Mouse (Mus musculus): Measurements from ENCODE around the gene Smg9. TPM values are rescaled to one million over a fixed set of nuclear protein-coding genes. Genes with fewer than 3 reads are reported as not detected.

The Smg9 gene
- total and polyA plus RNA-seq, 3 experiments: 54.6 to 95.3 TPM; not detected in 1

DNA sequence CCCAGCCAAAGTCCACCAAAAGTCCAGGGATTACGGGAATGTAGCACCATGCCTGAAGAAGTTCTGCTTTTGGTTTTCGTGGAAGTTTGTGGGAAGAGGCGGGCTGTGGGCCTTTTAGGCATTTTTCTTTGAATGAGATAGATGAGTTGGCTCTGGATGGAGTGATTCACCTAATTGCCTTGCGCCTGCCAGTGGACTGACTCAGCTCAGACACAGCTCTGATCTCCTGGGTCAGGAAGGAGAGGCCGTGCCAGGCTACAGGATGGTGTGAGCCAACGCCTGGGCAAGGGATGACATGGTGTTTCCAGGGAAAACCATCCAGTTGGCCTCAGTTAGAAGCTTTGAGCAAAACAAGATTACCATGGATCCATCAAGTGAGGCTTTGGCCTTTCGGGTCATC, 70.9 kb downstream of the Smg9 start:
- Histone ChIP-seq H3K79me2 (ENCODE audit: control insufficient read depth, insufficient read depth, low read length, poor library complexity) (no peaks in the 10 kb centered on the region), H3K36me3 (ENCODE audit: control insufficient read depth in 1 of 2, insufficient read depth in 2 of 2, low read length in 2 of 2) (no peaks in the 10 kb centered on the region), H3K27ac (ENCODE audit: control insufficient read depth, low read depth, low read length) (no peak overlapping the region), H3K4me1 (ENCODE audit: control insufficient read depth in 1 of 2, insufficient read depth in 2 of 2, low read length in 2 of 2) (no peaks in the 10 kb centered on the region), H3K9me3 (replicated peaks; ENCODE audit: insufficient read depth, low read length) (no peaks in the 10 kb centered on the region), H3K4me3 (ENCODE audit: control insufficient read depth in 1 of 2, insufficient read depth in 1 of 2, low read depth in 2 of 2, low read length in 2 of 2) (no peak overlapping the region), H3K27me3 (ENCODE audit: control insufficient read depth in 1 of 2, insufficient read depth in 2 of 2, low read length in 2 of 2) (no peaks in the 10 kb centered on the region), H3K9ac (ENCODE audit: control insufficient read depth, low read depth, low read length, poor library complexity, severe bottlenecking) (no peak overlapping the region)
- TF ChIP-seq CHD1 (IDR thresholded peaks at IDR 0.05; ENCODE audit: low read depth, low read length): no peak
- TF ChIP-seq TCF12 (IDR thresholded peaks at IDR 0.05; ENCODE audit: low read depth, low read length): no peak
- TF ChIP-seq MYC (IDR thresholded peaks at IDR 0.05; ENCODE audit: low read depth, low read length): no peak
- TF ChIP-seq POLR2AphosphoS5 (IDR thresholded peaks at IDR 0.05; ENCODE audit: borderline replicate concordance, low read depth, low read length): no peak
- no peak for TF ChIP-seq BHLHE40 (IDR thresholded peaks at IDR 0.05; ENCODE audit: borderline replicate concordance, low read depth, low read length)
- TF ChIP-seq TAL1 (IDR thresholded peaks at IDR 0.05; ENCODE audit: low read length): no peak
- TF ChIP-seq CTCF (IDR thresholded peaks at IDR 0.05 in 2 of 3, conservative IDR thresholded peaks at IDR 0.05 in 1 of 3; ENCODE audit: control insufficient read depth in 1 of 3, insufficient read depth in 1 of 3, low read depth in 2 of 3, low read length in 3 of 3, poor library complexity in 1 of 3, severe bottlenecking in 1 of 3): no peak
- TF ChIP-seq SMC3 (IDR thresholded peaks at IDR 0.05; ENCODE audit: low read depth, low read length): no peak
- no peak for TF ChIP-seq MAFK (IDR thresholded peaks at IDR 0.05; ENCODE audit: borderline replicate concordance, low read depth, low read length)
- TF ChIP-seq HCFC1 (IDR thresholded peaks at IDR 0.05; ENCODE audit: low read depth, low read length): no peak
- TF ChIP-seq NELFE (IDR thresholded peaks at IDR 0.05; ENCODE audit: low read depth, low read length): no peak
- TF ChIP-seq SIN3A (IDR thresholded peaks at IDR 0.05; ENCODE audit: low read length): no peak
- no peak for TF ChIP-seq MXI1 (IDR thresholded peaks at IDR 0.05; ENCODE audit: low read depth, low read length)
- no peak for TF ChIP-seq GATA1 (IDR thresholded peaks at IDR 0.05; ENCODE audit: low read depth, low read length)
- no peak for TF ChIP-seq TBP (IDR thresholded peaks at IDR 0.05; ENCODE audit: low read depth, low read length)
- TF ChIP-seq ZC3H11A (IDR thresholded peaks at IDR 0.05; ENCODE audit: low read depth, low read length): no peak
- TF ChIP-seq MYB (IDR thresholded peaks at IDR 0.05; ENCODE audit: low read depth, low read length): no peak
- TF ChIP-seq E2F4 (IDR thresholded peaks at IDR 0.05; ENCODE audit: borderline replicate concordance, low read depth, low read length): no peak
- no peak for TF ChIP-seq RAD21 (IDR thresholded peaks at IDR 0.05; ENCODE audit: low read depth, low read length)
- TF ChIP-seq ZKSCAN1 (IDR thresholded peaks at IDR 0.05; ENCODE audit: low read depth, low read length): no peak
- no peak for DNase-seq (ENCODE audit: low read depth, low spot score)

Other genes starting within 250 kb of the Smg9 start
- gene Zfp114, start 224.6 kb upstream of the Smg9 start, total RNA-seq (2012; rRNA removed): not detected in 2 replicates
- gene Zfp114, start 224.6 kb upstream of the Smg9 start, polyA plus RNA-seq (2012; ENCODE audit: insufficient read depth in 1 of 2, insufficient read length in 2 of 2, low read depth in 1 of 2, low replicate concordance in 2 of 2, missing spikeins in 1 of 2): not detected
- not detected in 2 replicates for gene Zfp111, start 188.2 kb upstream of the Smg9 start, total RNA-seq (2012; rRNA removed)
- not detected for gene Zfp111, start 188.2 kb upstream of the Smg9 start, polyA plus RNA-seq (2012; ENCODE audit: insufficient read depth in 1 of 2, insufficient read length in 2 of 2, low read depth in 1 of 2, low replicate concordance in 2 of 2, missing spikeins in 1 of 2)
- gene Zfp109, start 162.1 kb upstream of the Smg9 start, total RNA-seq (2012; rRNA removed): not detected in 2 replicates
- gene Zfp109, start 162.1 kb upstream of the Smg9 start, polyA plus RNA-seq (2012; ENCODE audit: insufficient read depth in 1 of 2, insufficient read length in 2 of 2, low read depth in 1 of 2, low replicate concordance in 2 of 2, missing spikeins in 1 of 2): not detected
- not detected in 2 replicates for gene Zfp108, start 144.8 kb upstream of the Smg9 start, total RNA-seq (2012; rRNA removed)
- gene Zfp108, start 144.8 kb upstream of the Smg9 start, polyA plus RNA-seq (2012; ENCODE audit: insufficient read depth in 1 of 2, insufficient read length in 2 of 2, low read depth in 1 of 2, low replicate concordance in 2 of 2, missing spikeins in 1 of 2): not detected
- gene Zfp93, start 129.2 kb upstream of the Smg9 start, total RNA-seq (2012; rRNA removed): not detected in 2 replicates
- gene Zfp93, start 129.2 kb upstream of the Smg9 start, polyA plus RNA-seq (2012; ENCODE audit: insufficient read depth in 1 of 2, insufficient read length in 2 of 2, low read depth in 1 of 2, low replicate concordance in 2 of 2, missing spikeins in 1 of 2): not detected
- gene Zfp61, start 98.4 kb upstream of the Smg9 start, total RNA-seq (2012; rRNA removed): 9.2 and 9.9 TPM in 2 replicates
- gene Zfp61, start 98.4 kb upstream of the Smg9 start, polyA plus RNA-seq (2012; ENCODE audit: insufficient read depth in 1 of 2, insufficient read length in 2 of 2, low read depth in 1 of 2, low replicate concordance in 2 of 2, missing spikeins in 1 of 2): 10 to 100 TPM in 1 of 2 experiments, not detected in 1; 15.3 TPM
- 5.9 and 6.9 TPM in 2 replicates for gene Zfp94, start 83.0 kb upstream of the Smg9 start, total RNA-seq (2012; rRNA removed)
- 1 to 10 TPM in 1 of 2 experiments, not detected in 1; 5.9 TPM for gene Zfp94, start 83.0 kb upstream of the Smg9 start, polyA plus RNA-seq (2012; ENCODE audit: insufficient read depth in 1 of 2, insufficient read length in 2 of 2, low read depth in 1 of 2, low replicate concordance in 2 of 2, missing spikeins in 1 of 2)
- gene Tescl, start 65.7 kb upstream of the Smg9 start, total RNA-seq (2012; rRNA removed): not detected in 2 replicates
- gene Tescl, start 65.7 kb upstream of the Smg9 start, polyA plus RNA-seq (2012; ENCODE audit: insufficient read depth in 1 of 2, insufficient read length in 2 of 2, low read depth in 1 of 2, low replicate concordance in 2 of 2, missing spikeins in 1 of 2): not detected
- gene Lypd5, start 50.4 kb upstream of the Smg9 start, total RNA-seq (2012; rRNA removed): not detected in 2 replicates
- not detected for gene Lypd5, start 50.4 kb upstream of the Smg9 start, polyA plus RNA-seq (2012; ENCODE audit: insufficient read depth in 1 of 2, insufficient read length in 2 of 2, low read depth in 1 of 2, low replicate concordance in 2 of 2, missing spikeins in 1 of 2)
- gene Kcnn4, start 29.4 kb upstream of the Smg9 start, total RNA-seq (2012; rRNA removed): 175 and 256 TPM in 2 replicates
- 100 to 1,000 TPM in 1 of 2 experiments, not detected in 1; 188 TPM for gene Kcnn4, start 29.4 kb upstream of the Smg9 start, polyA plus RNA-seq (2012; ENCODE audit: insufficient read depth in 1 of 2, insufficient read length in 2 of 2, low read depth in 1 of 2, low replicate concordance in 2 of 2, missing spikeins in 1 of 2)
- not detected in 2 replicates for gene Irgc1, start 52.7 kb downstream of the Smg9 start, total RNA-seq (2012; rRNA removed)
- gene Irgc1, start 52.7 kb downstream of the Smg9 start, polyA plus RNA-seq (2012; ENCODE audit: insufficient read depth in 1 of 2, insufficient read length in 2 of 2, low read depth in 1 of 2, low replicate concordance in 2 of 2, missing spikeins in 1 of 2): not detected
- 8.0 and 9.7 TPM in 2 replicates for gene Plaur, start 62.9 kb downstream of the Smg9 start, total RNA-seq (2012; rRNA removed)
- gene Plaur, start 62.9 kb downstream of the Smg9 start, polyA plus RNA-seq (2012; ENCODE audit: insufficient read depth in 1 of 2, insufficient read length in 2 of 2, low read depth in 1 of 2, low replicate concordance in 2 of 2, missing spikeins in 1 of 2): 1 to 10 TPM in 1 of 2 experiments, not detected in 1; 8.6 TPM
- 0.12 and 0.16 TPM in 2 replicates for gene Cadm4, start 82.4 kb downstream of the Smg9 start, total RNA-seq (2012; rRNA removed)
- gene Cadm4, start 82.4 kb downstream of the Smg9 start, polyA plus RNA-seq (2012; ENCODE audit: insufficient read depth in 1 of 2, insufficient read length in 2 of 2, low read depth in 1 of 2, low replicate concordance in 2 of 2, missing spikeins in 1 of 2): under 1 TPM in 1 of 2 experiments, not detected in 1; 0.38 TPM
- gene Zfp428, start 107.4 kb downstream of the Smg9 start, total RNA-seq (2012; rRNA removed): 10.3 and 12.4 TPM in 2 replicates
- gene Zfp428, start 107.4 kb downstream of the Smg9 start, polyA plus RNA-seq (2012; ENCODE audit: insufficient read depth in 1 of 2, insufficient read length in 2 of 2, low read depth in 1 of 2, low replicate concordance in 2 of 2, missing spikeins in 1 of 2): 10 to 100 TPM in 1 of 2 experiments, not detected in 1; 16.4 TPM
- not detected in 2 replicates for gene AC161166.1, start 112.8 kb downstream of the Smg9 start, total RNA-seq (2012; rRNA removed)
- under 1 TPM in 1 of 2 experiments, not detected in 1; 0.13 TPM for gene AC161166.1, start 112.8 kb downstream of the Smg9 start, polyA plus RNA-seq (2012; ENCODE audit: insufficient read depth in 1 of 2, insufficient read length in 2 of 2, low read depth in 1 of 2, low replicate concordance in 2 of 2, missing spikeins in 1 of 2)
- 3.6 and 4.7 TPM in 2 replicates for gene Irgq, start 131.1 kb downstream of the Smg9 start, total RNA-seq (2012; rRNA removed)
- gene Irgq, start 131.1 kb downstream of the Smg9 start, polyA plus RNA-seq (2012; ENCODE audit: insufficient read depth in 1 of 2, insufficient read length in 2 of 2, low read depth in 1 of 2, low replicate concordance in 2 of 2, missing spikeins in 1 of 2): 1 to 10 TPM in 1 of 2 experiments, not detected in 1; 5.8 TPM
- gene Pinlyp, start 146.5 kb downstream of the Smg9 start, total RNA-seq (2012; rRNA removed): not detected in 2 replicates
- not detected for gene Pinlyp, start 146.5 kb downstream of the Smg9 start, polyA plus RNA-seq (2012; ENCODE audit: insufficient read depth in 1 of 2, insufficient read length in 2 of 2, low read depth in 1 of 2, low replicate concordance in 2 of 2, missing spikeins in 1 of 2)
- 84.4 and 97.4 TPM in 2 replicates for gene Xrcc1, start 146.7 kb downstream of the Smg9 start, total RNA-seq (2012; rRNA removed)
- gene Xrcc1, start 146.7 kb downstream of the Smg9 start, polyA plus RNA-seq (2012; ENCODE audit: insufficient read depth in 1 of 2, insufficient read length in 2 of 2, low read depth in 1 of 2, low replicate concordance in 2 of 2, missing spikeins in 1 of 2): 100 to 1,000 TPM; 101 to 574 TPM
- 17.8 and 21.0 TPM in 2 replicates for gene Ethe1, start 187.9 kb downstream of the Smg9 start, total RNA-seq (2012; rRNA removed)
- gene Ethe1, start 187.9 kb downstream of the Smg9 start, polyA plus RNA-seq (2012; ENCODE audit: insufficient read depth in 1 of 2, insufficient read length in 2 of 2, low read depth in 1 of 2, low replicate concordance in 2 of 2, missing spikeins in 1 of 2): 10 to 100 TPM in 1 of 2 experiments, not detected in 1; 33.3 TPM
- gene Zfp575, start 188.0 kb downstream of the Smg9 start, total RNA-seq (2012; rRNA removed): 0.26 and 0.58 TPM in 2 replicates
- gene Zfp575, start 188.0 kb downstream of the Smg9 start, polyA plus RNA-seq (2012; ENCODE audit: insufficient read depth in 1 of 2, insufficient read length in 2 of 2, low read depth in 1 of 2, low replicate concordance in 2 of 2, missing spikeins in 1 of 2): under 1 TPM in 1 of 2 experiments, not detected in 1; 0.50 TPM
- gene Phldb3, start 211.1 kb downstream of the Smg9 start, total RNA-seq (2012; rRNA removed): 6.0 and 6.4 TPM in 2 replicates
- gene Phldb3, start 211.1 kb downstream of the Smg9 start, polyA plus RNA-seq (2012; ENCODE audit: insufficient read depth in 1 of 2, insufficient read length in 2 of 2, low read depth in 1 of 2, low replicate concordance in 2 of 2, missing spikeins in 1 of 2): 10 to 100 TPM in 1 of 2 experiments, not detected in 1; 10.8 TPM
- not detected in 2 replicates for gene Lypd3, start 236.9 kb downstream of the Smg9 start, total RNA-seq (2012; rRNA removed)
- not detected for gene Lypd3, start 236.9 kb downstream of the Smg9 start, polyA plus RNA-seq (2012; ENCODE audit: insufficient read depth in 1 of 2, insufficient read length in 2 of 2, low read depth in 1 of 2, low replicate concordance in 2 of 2, missing spikeins in 1 of 2)